Mouse (Mus musculus): Measurements from ENCODE around the gene Zfp598.

GRCm38 (mm10) chr17:24653967-24654710 is 15.3 kb upstream of the Zfp598 start:
- peak; percentile 94 for TF ChIP-seq CTCF (IDR thresholded peaks at IDR 0.05; ENCODE audit: borderline replicate concordance, extremely low read depth, insufficient read depth, insufficient read length)
- TF ChIP-seq POLR2A (IDR thresholded peaks at IDR 0.05; ENCODE audit: borderline replicate concordance, extremely low read depth, insufficient read depth, insufficient read length, poor library complexity, severe bottlenecking): no peak

Data from brain, embryonic 14.5 days (tissue).